Mouse (Mus musculus) hindbrain, embryonic 15.5 days (tissue): Measurements from ENCODE around the gene Gsx2. TPM values are rescaled to one million over a fixed set of nuclear protein-coding genes. Genes with fewer than 3 reads are reported as not detected.

Experiments
- ATAC-seq: fragments of 200-750 bp; cut with Nextera tagmentation; 2 replicates; pipeline ENCODE4 v1.8.0; 2017; ENCODE audit warnings: low read depth, moderate number of reproducible peaks, moderate TSS enrichment; ENCODE audit not compliant: low FRiP score
- H3K27ac ChIP-seq: fragments of 300-500 bp; sonication (generic); replicated peaks from 2 replicates; pipeline ENCODE4 v1.5.1; 2015; ENCODE audit warnings: mild to moderate bottlenecking, inconsistent platforms
- H3K27me3 ChIP-seq: fragments of 300-500 bp; sonication (generic); 2 replicates; pipeline ENCODE4 v1.6.1; 2015; ENCODE audit warnings: control low read depth, inconsistent platforms
- H3K36me3 ChIP-seq: fragments of 300-500 bp; sonication (generic); 2 replicates; pipeline ENCODE4 v1.6.1; 2015; ENCODE audit warnings: control low read depth, inconsistent platforms
- H3K4me1 ChIP-seq: fragments of 300-500 bp; sonication (generic); replicated peaks from 2 replicates; pipeline ENCODE4 v1.6.1; 2015; ENCODE audit warnings: control low read depth, inconsistent platforms
- H3K4me2 ChIP-seq: fragments of 300-500 bp; sonication (generic); 2 replicates; pipeline ENCODE4 v1.6.1; 2015; ENCODE audit warnings: moderate library complexity, mild to moderate bottlenecking, inconsistent platforms
- H3K4me3 ChIP-seq: fragments of 300-500 bp; sonication (generic); 2 replicates; pipeline ENCODE4 v1.5.1; 2015; ENCODE audit warnings: mild to moderate bottlenecking, inconsistent platforms
- H3K9ac ChIP-seq: fragments of 300-500 bp; sonication (generic); 2 replicates; pipeline ENCODE4 v1.6.1; 2015; ENCODE audit warnings: inconsistent platforms
- H3K9me3 ChIP-seq: fragments of 300-500 bp; sonication (generic); 2 replicates; pipeline ENCODE4 v1.6.1; 2016; ENCODE audit warnings: control low read depth, inconsistent platforms
- WGBS: fragments of 180-500 bp; shearing (Covaris S2); methylation state at CpG from one replicate; pipeline ENCODE4 v1.1.7; 2015; 5-methylcytosine and 5-hydroxymethylcytosine counted together
- polyA plus RNA-seq: library from polyadenylated mRNA; unstranded; fragments of >200 nt; fragmentation: Nextera tagmentation; extraction: Ambion mirVana; gene quantifications from 2 replicates; pipeline ENCODE4 v1.2.1, GENCODE M21; 2015

Gene Gsx2
- polyA plus RNA-seq, 1 experiment from 2014 or later = 0.47 TPM

DNA sequence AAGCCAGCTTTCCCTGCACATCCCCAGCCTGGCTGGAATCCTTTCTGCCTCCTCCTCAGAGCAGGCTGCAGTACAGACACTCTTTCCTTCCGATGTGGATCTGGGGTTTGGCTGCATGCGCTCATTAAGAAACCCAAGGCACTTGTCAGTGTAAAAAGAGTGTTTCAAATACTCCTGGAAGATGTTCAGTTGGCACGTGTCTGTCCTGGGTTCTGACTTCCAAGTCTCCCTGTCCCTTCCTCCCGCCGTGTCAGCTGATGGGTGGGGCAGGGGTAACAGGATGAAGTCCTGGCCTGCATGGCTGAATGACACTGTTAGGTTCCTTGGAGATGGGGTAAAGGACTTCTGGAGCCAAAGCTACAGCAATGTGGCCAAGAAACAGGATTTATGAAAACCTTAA lies 46.2 kb downstream of the Gsx2 start:
- H3K4me1 ChIP-seq = no peaks in the 10 kb centered on the region
- no peak for ATAC-seq
- no peaks in the 10 kb centered on the region for H3K9me3 ChIP-seq
- no peak overlapping the region for H3K27ac ChIP-seq
- H3K9ac ChIP-seq = no peak overlapping the region
- WGBS = 49% methylated on average over 5 of the region's 5 CpGs
- no peaks in the 10 kb centered on the region for H3K27me3 ChIP-seq
- no peaks in the 10 kb centered on the region for H3K36me3 ChIP-seq
- no peak overlapping the region for H3K4me3 ChIP-seq
- no peak overlapping the region for H3K4me2 ChIP-seq

Other genes with a start within 250 kb of the Gsx2 start
- 30.0 and 30.3 TPM in 2 replicates for gene Chic2, start 30.8 kb upstream of the Gsx2 start, polyA plus RNA-seq
- gene Pdgfra, start 76.7 kb downstream of the Gsx2 start, polyA plus RNA-seq = 17.1 and 17.4 TPM in 2 replicates